Mouse (Mus musculus) MEL (cell line): ENCODE data around the gene Itsn1. TPM values are rescaled to one million over a fixed set of nuclear protein-coding genes. Genes with fewer than 3 reads are reported as not detected.

Source experiments
- DNase-seq: peaks from one replicate; pipeline ENCODE4 v3.0.0; 2011; ENCODE audit warnings: low read depth, low spot score
- H3K27ac ChIP-seq: 2 replicates; pipeline ENCODE4 v1.5.1; 2012; ENCODE audit warnings: low read depth, mild to moderate bottlenecking, control low read depth, low read length, moderate library complexity; ENCODE audit not compliant: control insufficient read depth
- H3K27me3 ChIP-seq, 2 experiments: fragments of 150-350 bp in 1 of 2; sonication (generic) in 1 of 2; 2 replicates each; pipeline ENCODE4 v1.6.1; 2012; ENCODE audit warnings: low read length in 2 of 2, mild to moderate bottlenecking in 2 of 2, improper control_type of control experiment in 1 of 2, moderate library complexity in 1 of 2; ENCODE audit not compliant: insufficient read depth in 2 of 2, control insufficient read depth in 1 of 2
- H3K36me3 ChIP-seq, 2 experiments: 2 replicates each; pipeline ENCODE4 v1.6.1; 2012 to 2014; ENCODE audit warnings: low read length in 2 of 2, improper control_type of control experiment in 1 of 2, inconsistent platforms in 1 of 2, mild to moderate bottlenecking in 1 of 2; ENCODE audit not compliant: insufficient read depth in 2 of 2, control insufficient read depth in 1 of 2
- H3K4me1 ChIP-seq, 2 experiments: fragments of 150-350 bp in 1 of 2; sonication (generic) in 1 of 2; 2 replicates each; pipeline ENCODE4 v1.6.1; 2012; ENCODE audit warnings: low read length in 2 of 2, improper control_type of control experiment in 1 of 2, mild to moderate bottlenecking in 1 of 2; ENCODE audit not compliant: insufficient read depth in 2 of 2, control insufficient read depth in 1 of 2
- H3K4me3 ChIP-seq, 2 experiments: fragments of 150-350 bp in 1 of 2; sonication (generic) in 1 of 2; 2 replicates each; pipeline ENCODE4 v1.5.1; 2012; ENCODE audit warnings: low read depth in 2 of 2, low read length in 2 of 2, mild to moderate bottlenecking in 2 of 2, moderate library complexity in 2 of 2, control low read depth in 1 of 2, improper control_type of control experiment in 1 of 2; ENCODE audit not compliant: control insufficient read depth in 1 of 2, insufficient read depth in 1 of 2
- H3K79me2 ChIP-seq: 2 replicates; pipeline ENCODE4 v1.6.1; 2012; ENCODE audit warnings: mild to moderate bottlenecking, low read length, moderate library complexity; ENCODE audit not compliant: control insufficient read depth, poor library complexity, insufficient read depth
- H3K9ac ChIP-seq: 2 replicates; pipeline ENCODE4 v1.6.1; 2012; ENCODE audit warnings: low read depth, mild to moderate bottlenecking, control low read depth, low read length, moderate library complexity; ENCODE audit not compliant: control insufficient read depth, poor library complexity, severe bottlenecking
- H3K9me3 ChIP-seq: fragments of 150-350 bp; sonication (generic); replicated peaks from 2 replicates; pipeline ENCODE4 v1.6.1; 2012; ENCODE audit warnings: mild to moderate bottlenecking, low read length, improper control_type of control experiment, moderate library complexity; ENCODE audit not compliant: insufficient read depth
- CTCF ChIP-seq, 3 experiments: IDR thresholded peaks in 2 of 3; conservative IDR thresholded peaks in 1 of 3; 2 replicates each; pipeline ENCODE4 v1.5.1; 2011 to 2012; ENCODE audit warnings: low read length in 3 of 3, low read depth in 2 of 3, mild to moderate bottlenecking in 2 of 3, improper control_type of control experiment in 1 of 3, inconsistent platforms in 1 of 3, mixed read lengths in 1 of 3, moderate library complexity in 1 of 3; ENCODE audit not compliant: control insufficient read depth in 1 of 3, insufficient read depth in 1 of 3, poor library complexity in 1 of 3, severe bottlenecking in 1 of 3
- EP300 ChIP-seq, 2 experiments: IDR thresholded peaks; 2 replicates each; pipeline ENCODE4 v1.6.1; 2011; ENCODE audit warnings: improper control_type of control experiment in 2 of 2, low read length in 2 of 2, low read depth in 1 of 2, mild to moderate bottlenecking in 1 of 2
- ETS1 ChIP-seq: IDR thresholded peaks from 2 replicates; pipeline ENCODE4 v1.6.1; 2012; ENCODE audit warnings: low read depth, mild to moderate bottlenecking, inconsistent platforms, low read length, improper control_type of control experiment, moderate library complexity
- MAFK ChIP-seq: IDR thresholded peaks from 2 replicates; pipeline ENCODE4 v1.6.1; 2011; ENCODE audit warnings: low read depth, mild to moderate bottlenecking, low read length, improper control_type of control experiment, borderline replicate concordance
- MAX ChIP-seq: IDR thresholded peaks from 2 replicates; pipeline ENCODE4 v1.6.1; 2011; ENCODE audit warnings: low read length, improper control_type of control experiment
- MAZ ChIP-seq: IDR thresholded peaks from 2 replicates; pipeline ENCODE4 v1.6.1; 2012; ENCODE audit warnings: low read depth, mild to moderate bottlenecking, inconsistent platforms, low read length, improper control_type of control experiment
- MYB ChIP-seq: IDR thresholded peaks from 2 replicates; pipeline ENCODE4 v1.6.1; 2011; ENCODE audit warnings: mild to moderate bottlenecking, low read depth, low read length, improper control_type of control experiment
- NRF1 ChIP-seq: IDR thresholded peaks from 2 replicates; pipeline ENCODE4 v1.6.1; 2014; ENCODE audit warnings: low read depth, mild to moderate bottlenecking, inconsistent platforms, low read length, improper control_type of control experiment, moderate library complexity; ENCODE audit not compliant: poor library complexity, insufficient read depth, severe bottlenecking
- SIN3A ChIP-seq: IDR thresholded peaks from 2 replicates; pipeline ENCODE4 v1.6.1; 2012; ENCODE audit warnings: low read length, improper control_type of control experiment, inconsistent platforms
- TAL1 ChIP-seq: IDR thresholded peaks from 2 replicates; pipeline ENCODE4 v1.6.1; 2012; ENCODE audit warnings: mild to moderate bottlenecking, inconsistent platforms, low read length, moderate library complexity, mixed read lengths
- ZC3H11A ChIP-seq: IDR thresholded peaks from 2 replicates; pipeline ENCODE4 v1.6.1; 2012; ENCODE audit warnings: low read depth, mild to moderate bottlenecking, inconsistent platforms, low read length, improper control_type of control experiment
- ZKSCAN1 ChIP-seq: IDR thresholded peaks from 2 replicates; pipeline ENCODE4 v1.6.1; 2012; ENCODE audit warnings: low read depth, mild to moderate bottlenecking, inconsistent platforms, low read length, improper control_type of control experiment, moderate library complexity
- ZNF384 ChIP-seq: IDR thresholded peaks from 2 replicates; pipeline ENCODE4 v1.6.1; 2012; ENCODE audit warnings: low read depth, mild to moderate bottlenecking, inconsistent platforms, low read length, improper control_type of control experiment
- polyA plus RNA-seq, 2 experiments: library from polyadenylated mRNA; stranded (reverse) in 1 of 2; unstranded in 1 of 2; fragments of >175 nt in 1 of 2; fragments of >200 nt in 1 of 2; gene quantifications; 2 replicates each; pipeline versions ENCODE4 v1.2.1 to v1.2.4; 2012; ENCODE audit warnings: low replicate concordance in 2 of 2, low read depth in 1 of 2; ENCODE audit not compliant: insufficient read length in 2 of 2, insufficient read depth in 1 of 2, missing spikeins in 1 of 2
- total RNA-seq: library from RNA; depleted of rRNA; stranded (reverse); fragments of 300-350 nt; gene quantifications from 2 replicates; pipeline ENCODE4 v1.2.3, GENCODE M21; 2012

Itsn1 gene
- total and polyA plus RNA-seq, 3 experiments = 14.7 to 36.5 TPM; not detected in 1

DNA sequence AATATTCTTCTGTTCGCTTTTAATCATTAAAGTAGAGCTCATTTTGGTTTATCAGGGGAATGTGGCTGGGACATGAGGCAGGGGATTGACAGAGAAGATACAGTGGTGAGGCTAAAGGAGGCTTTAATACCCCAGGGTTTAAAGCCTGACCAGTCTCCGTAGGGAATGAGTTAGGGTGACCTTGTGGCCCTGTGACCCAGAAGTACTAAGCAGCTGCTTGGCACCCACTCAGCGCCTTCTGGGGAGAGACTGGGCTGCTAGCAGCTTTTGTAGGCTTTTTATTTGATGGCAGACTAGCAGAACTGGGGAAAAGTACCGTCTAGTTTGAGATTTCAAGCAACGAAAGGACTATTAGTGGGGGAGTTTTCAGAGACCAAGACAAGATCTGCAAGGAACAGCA lies 209.1 kb downstream of the Itsn1 start:
- peaks cover 0 to 4% of the 10 kb centered on the region in 2 experiments; a peak in 2 of 4 replicates for H3K4me1 ChIP-seq
- no peak overlapping the region for H3K9ac ChIP-seq
- H3K27me3 ChIP-seq = peaks cover 5 to 7% of the 10 kb centered on the region in 2 experiments; a peak in 3 of 4 replicates
- H3K27ac ChIP-seq = no peak overlapping the region
- H3K79me2 ChIP-seq = no peaks in the 10 kb centered on the region
- H3K9me3 ChIP-seq = no peaks in the 10 kb centered on the region
- 0 out of 4 replicates have a peak, but pooled peaks cover 0 to 2% of the 10 kb centered on the region in 2 experiments for H3K36me3 ChIP-seq
- TF ChIP-seq CTCF (IDR thresholded peaks at IDR 0.05 in 2 of 3, conservative IDR thresholded peaks at IDR 0.05 in 1 of 3; ENCODE audit: control insufficient read depth in 1 of 3, insufficient read depth in 1 of 3, low read depth in 2 of 3, low read length in 3 of 3, poor library complexity in 1 of 3, severe bottlenecking in 1 of 3) = no peak
- TF ChIP-seq SIN3A = no peak
- TF ChIP-seq ZNF384 = no peak
- TF ChIP-seq NRF1 = no peak
- no peak for TF ChIP-seq ZKSCAN1
- TF ChIP-seq ETS1 = no peak
- no peak for TF ChIP-seq MAFK
- DNase-seq = no peak
- H3K4me3 ChIP-seq = no peak overlapping the region

DNA sequence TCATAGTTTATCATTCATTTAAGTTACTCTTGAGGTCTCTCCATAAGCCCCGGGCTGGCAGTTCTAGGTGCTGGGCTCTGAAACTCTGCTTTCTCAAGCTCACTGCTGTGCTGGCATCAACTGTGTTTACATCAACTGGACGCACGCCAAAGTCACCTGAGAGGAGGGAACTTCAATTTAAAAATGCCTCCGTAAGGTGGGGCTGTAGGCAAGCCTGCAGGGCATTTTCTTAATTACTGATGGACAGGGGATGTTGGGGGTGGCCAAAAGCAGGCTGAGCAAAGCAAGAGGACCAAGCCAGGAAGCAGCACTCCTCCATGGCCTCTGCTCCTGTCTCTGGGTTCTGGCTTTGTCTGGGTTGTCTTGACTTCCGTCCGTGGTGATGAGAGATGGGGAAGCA lies 211.6 kb downstream of the Itsn1 start:
- no peak for DNase-seq
- Histone ChIP-seq H3K4me3 (no peak overlapping the region), H3K4me1 (no peaks in the 10 kb centered on the region), H3K27ac (no peak overlapping the region), H3K9ac (no peak overlapping the region), H3K79me2 (no peaks in the 10 kb centered on the region), H3K27me3 (peaks cover 5 to 7% of the 10 kb centered on the region in 2 experiments; a peak in 3 of 4 replicates), H3K9me3 (no peaks in the 10 kb centered on the region), H3K36me3 (no peaks in the 10 kb centered on the region)
- TF ChIP-seq EP300 (IDR thresholded peaks at IDR 0.05; ENCODE audit: low read depth in 1 of 2, low read length in 2 of 2) (no peak), MYB (no peak), ZC3H11A (no peak), ZNF384 (no peak), MAFK (no peak), MAX (no peak), TAL1 (no peak)

DNA sequence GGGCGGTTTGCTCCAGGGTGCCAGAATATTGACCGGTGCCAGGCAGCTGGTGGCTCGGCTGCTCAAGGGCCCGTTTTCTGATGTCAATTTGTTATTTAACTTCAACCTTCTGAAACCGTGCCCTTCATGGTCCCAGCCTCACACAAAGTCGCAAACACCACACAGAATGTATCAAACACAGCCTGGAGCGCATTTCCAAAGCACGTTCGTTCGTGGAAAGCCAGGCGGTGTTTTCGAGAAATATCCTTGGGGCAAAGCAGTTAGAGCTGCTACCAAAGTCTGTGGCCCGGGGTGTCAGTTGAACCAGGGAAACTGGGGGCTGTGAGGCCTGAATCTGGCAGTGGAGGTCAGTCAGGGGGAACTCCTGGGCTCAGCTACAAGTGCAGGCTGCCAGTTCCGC lies 213.1 kb downstream of the Itsn1 start:
- H3K79me2 ChIP-seq = no peaks in the 10 kb centered on the region
- H3K36me3 ChIP-seq = no peaks in the 10 kb centered on the region
- no peak overlapping the region for H3K27ac ChIP-seq
- H3K4me3 ChIP-seq = no peak overlapping the region
- TF ChIP-seq NRF1 (no peak), MAZ (no peak)
- H3K27me3 ChIP-seq = peaks cover 14% of the 10 kb centered on the region in 2 experiments
- no peaks in the 10 kb centered on the region for H3K4me1 ChIP-seq
- H3K9me3 ChIP-seq = no peaks in the 10 kb centered on the region
- DNase-seq = no peak
- H3K9ac ChIP-seq = no peak overlapping the region
